Mouse (Mus musculus) left cerebral cortex, adult 2 months (tissue): ENCODE data around the gene Ptpre. TPM values are rescaled to one million over a fixed set of nuclear protein-coding genes. Genes with fewer than 3 reads are reported as not detected.

Source experiments
- DNase-seq, 2 experiments: peaks; one replicate each; pipeline ENCODE4 v3.0.0; 2021 to 2022; ENCODE audit warnings: low spot score in 2 of 2, mixed read lengths in 1 of 2; ENCODE audit errors: extremely low spot score in 1 of 2
- H3K27ac ChIP-seq: fragments of 200-600 bp; 2 replicates; pipeline ENCODE4 v1.8.1; 2022
- H3K4me3 ChIP-seq: fragments of 200-600 bp; 2 replicates; pipeline ENCODE4 v1.8.1; 2022
- CTCF ChIP-seq: fragments of 200-600 bp; IDR thresholded peaks from 2 replicates; pipeline ENCODE4 v1.8.1; 2022; ENCODE audit warnings: antibody characterized with exemption, mild to moderate bottlenecking, moderate library complexity
- intact Hi-C: fragments of 180-260 bp; cut with DNase I; formaldehyde crosslinking; loops from one replicate; pipeline ENCODE4 v1.15.1; 2025
- microRNA-seq, 2 experiments: library from miRNA; unstranded; fragments of <30 nt; microRNA quantifications; one replicate each; pipeline ENCODE4 v1.2.0; 2021
- total RNA-seq, 2 experiments: library from RNA; stranded (reverse); gene quantifications; 2 replicates each; pipeline ENCODE4 v1.2.3; 2021

Gene Ptpre
- total RNA-seq, 2 experiments from 2014 or later = 23.5 to 28.0 TPM

GRCm38 (mm10) chr7:135734911-135735646 lies 197.8 kb downstream of the Ptpre start:
- no peak for DNase-seq
- Histone ChIP-seq H3K27ac (no peak overlapping the region), H3K4me3 (no peak overlapping the region)
- TF ChIP-seq CTCF = no peak
- intact Hi-C loops = loop anchor here (5.0 to 10.0 kb wide), 4 partner anchors 53 to 330 kb away; partner anchors contain the start of gene Ptpre

Small RNAs within 50 kb of the gene (microRNA-seq; reads per million reads assigned to microRNA genes)
- 0 reads per million in 2 experiments for gene Mir1962

Other genes with a start within 250 kb of the Ptpre start
- gene Foxi2, start 127.2 kb upstream of the Ptpre start, total RNA-seq = not detected
- not detected for gene Clrn3, start 8.8 kb upstream of the Ptpre start, total RNA-seq
- gene Mki67, start 178.9 kb downstream of the Ptpre start, total RNA-seq = under 1 TPM; 0.35 to 0.41 TPM